Comparison of ENCODE assay signal across 11 mouse cellular contexts in the genomic region with DNA sequence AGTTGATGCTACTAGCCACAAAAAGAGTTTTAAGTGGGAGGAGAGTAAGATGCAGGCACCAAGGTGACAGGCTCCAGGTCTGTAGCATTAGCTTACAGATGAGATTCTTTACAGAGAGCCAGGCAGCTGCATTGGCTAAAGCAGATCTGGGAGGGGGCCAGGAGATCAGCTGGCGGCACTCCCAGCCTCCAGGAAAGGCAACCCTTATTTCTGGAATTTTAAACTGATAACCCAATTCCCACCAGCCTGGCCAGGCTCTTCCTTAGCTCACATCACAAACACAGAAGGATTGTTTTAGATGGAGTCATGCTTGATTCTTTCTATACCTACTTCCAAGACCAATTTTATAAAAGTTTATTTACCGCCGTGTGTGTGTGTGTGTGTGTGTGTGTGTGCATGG. TPM values are rescaled to one million over a fixed set of nuclear protein-coding genes. Genes with fewer than 3 reads are reported as not detected.
DNase-seq lines count a peak whose midpoint lies in the region; ATAC-seq and TF ChIP-seq lines count a peak whose summit lies in the region.
"Had no signal": no experiment of that assay in that cellular context is flagged by ENCODE, and none has a peak within 500 bp of the region (broad histone marks: within the 10 kb centered on the region; RNA-seq: fewer than 3 reads in every experiment).

No protein-coding gene starts in this region.

- no peaks in the 10 kb centered on the region for H3K36me3 ChIP-seq in heart, embryonic 16.5 days (ENCODE audit: control insufficient read depth, insufficient read depth)
- no peaks in the 10 kb centered on the region for H3K36me3 ChIP-seq in lung, embryonic 16.5 days (ENCODE audit: control insufficient read depth, insufficient read depth, low read length)
- no peaks in the 10 kb centered on the region for H3K36me3 ChIP-seq in hindbrain, embryonic 10.5 days
- H3K36me3 ChIP-seq: limb, embryonic 12.5 days had no signal

- peak overlapping the region; percentile 43 for H3K4me3 ChIP-seq in gastrocnemius, adult 2 months
- no peak overlapping the region for H3K4me3 ChIP-seq in heart, embryonic 16.5 days (ENCODE audit: low read length)
- H3K4me3 ChIP-seq in lung, embryonic 16.5 days (ENCODE audit: low read length) = no peak overlapping the region
- no peak overlapping the region for H3K4me3 ChIP-seq in hindbrain, embryonic 10.5 days
- H3K4me3 ChIP-seq in layer of hippocampus, adult 2 months = no peak overlapping the region
- H3K4me3 ChIP-seq: limb, embryonic 12.5 days had no signal

- intact Hi-C loops in gastrocnemius, adult 2 months (cut with DNase I) = loop anchor here (5.0 kb wide), 1 partner anchor 82 kb away; no protein-coding TSS in a partner anchor

- peak; percentile 84 for ATAC-seq in heart, embryonic 16.5 days (replicated peaks; ENCODE audit: extremely low read depth, insufficient read depth, low FRiP score)
- peak; percentile 48; the same call in 1 of the 2 replicates for ATAC-seq in lung, embryonic 16.5 days (ENCODE audit: low read depth)
- ATAC-seq: forebrain, embryonic 16.5 days; inflammation-experienced regulatory T-cells, adult 6 months had no signal

- H3K9ac ChIP-seq in heart, embryonic 16.5 days (ENCODE audit: low read length) = no peak overlapping the region
- H3K9ac ChIP-seq in lung, embryonic 16.5 days (ENCODE audit: low read length) = no peak overlapping the region
- H3K9ac ChIP-seq: limb, embryonic 12.5 days had no signal

- DNase-seq in kidney, adult 18-20 months = peak; percentile 32
- no peak for DNase-seq in kidney, adult 9 months
- peak; percentile 62 for DNase-seq in gastrocnemius, adult 2 months
- DNase-seq in thymus, postnatal 36 days = no peak
- no peak for DNase-seq in hindbrain, embryonic 10.5 days (ENCODE audit: low spot score)
- no peak for DNase-seq in layer of hippocampus, adult 2 months (ENCODE audit: low spot score in 2 of 2)

- peak overlapping the region; percentile 29 for H3K4me2 ChIP-seq in heart, embryonic 16.5 days (ENCODE audit: low read depth, low read length)
- no peak overlapping the region for H3K4me2 ChIP-seq in lung, embryonic 16.5 days (ENCODE audit: low read depth, low read length)
- H3K4me2 ChIP-seq: limb, embryonic 12.5 days had no signal

- no peak for TF ChIP-seq CTCF in gastrocnemius, adult 2 months (IDR thresholded peaks at IDR 0.05)
- no peak for TF ChIP-seq CTCF in layer of hippocampus, adult 2 months (conservative IDR thresholded peaks at IDR 0.05)

- WGBS in heart, embryonic 16.5 days = 43% methylated on average over 3 of the region's 3 CpGs
- WGBS in lung, embryonic 16.5 days = 42% methylated on average over 3 of the region's 3 CpGs
- 79% methylated on average over 3 of the region's 3 CpGs for WGBS in hindbrain, embryonic 10.5 days

- peak overlapping the region; percentile 83 for H3K27ac ChIP-seq in gastrocnemius, adult 2 months
- H3K27ac ChIP-seq in heart, embryonic 16.5 days (ENCODE audit: low read length) = peak overlapping the region; percentile 85
- H3K27ac ChIP-seq in lung, embryonic 16.5 days (ENCODE audit: low read length) = peak overlapping the region; percentile 78
- H3K27ac ChIP-seq in hindbrain, embryonic 10.5 days = no peak overlapping the region
- no peak overlapping the region for H3K27ac ChIP-seq in layer of hippocampus, adult 2 months
- H3K27ac ChIP-seq: limb, embryonic 12.5 days had no signal

- H3K4me1 ChIP-seq in heart, embryonic 16.5 days (ENCODE audit: control insufficient read depth, insufficient read depth, low read length) = peaks cover 25% of the 10 kb centered on the region
- H3K4me1 ChIP-seq in lung, embryonic 16.5 days (replicated peaks; ENCODE audit: control insufficient read depth, insufficient read depth, low read length) = peaks cover 14% of the 10 kb centered on the region
- H3K4me1 ChIP-seq in hindbrain, embryonic 10.5 days (replicated peaks) = peaks cover 9% of the 10 kb centered on the region; the same call in 1 of the 2 replicates
- H3K4me1 ChIP-seq: limb, embryonic 12.5 days had no signal

- H3K27me3 ChIP-seq in heart, embryonic 16.5 days (ENCODE audit: control insufficient read depth, insufficient read depth, low read length) = no peaks in the 10 kb centered on the region
- H3K27me3 ChIP-seq in lung, embryonic 16.5 days (ENCODE audit: control insufficient read depth, insufficient read depth, low read depth, low read length) = no peaks in the 10 kb centered on the region
- H3K27me3 ChIP-seq in hindbrain, embryonic 10.5 days (ENCODE audit: insufficient read depth, poor library complexity, severe bottlenecking) = no peaks in the 10 kb centered on the region
- H3K27me3 ChIP-seq: limb, embryonic 12.5 days had no signal

- no peaks in the 10 kb centered on the region for H3K9me3 ChIP-seq in heart, embryonic 16.5 days (replicated peaks; ENCODE audit: control insufficient read depth, low read length)
- no peaks in the 10 kb centered on the region for H3K9me3 ChIP-seq in lung, embryonic 16.5 days (ENCODE audit: control insufficient read depth, low read length)
- H3K9me3 ChIP-seq in hindbrain, embryonic 10.5 days = no peaks in the 10 kb centered on the region
- H3K9me3 ChIP-seq: limb, embryonic 12.5 days had no signal

RNA-seq across cellular contexts. Expression of a gene that starts 6.7 kb away (rescaled TPM):
- 10 to 100 TPM; 14.4 to 17.0 TPM for total RNA-seq in gastrocnemius, adult 2 months (2021)
- 39.3 and 40.2 TPM in 2 replicates for polyA plus RNA-seq in heart, embryonic 16.5 days (2015; fragmentation: Nextera tagmentation; extraction: Ambion mirVana)
- polyA plus RNA-seq in lung, embryonic 16.5 days (2015; fragmentation: Nextera tagmentation; extraction: Ambion mirVana) = 44.6 and 49.5 TPM in 2 replicates
- 8.8 TPM in 2 replicates for polyA plus RNA-seq in hindbrain, embryonic 10.5 days (2016; fragmentation: Nextera tagmentation; extraction: Ambion mirVana)
- total RNA-seq in layer of hippocampus, adult 2 months (2021) = 1 to 10 TPM; 7.6 to 9.2 TPM
- polyA plus RNA-seq: inflammation-experienced regulatory T-cells, adult 6 months had no signal

Comparison
In these comparisons a context has a peak if more than half of its experiments do, and no peak if none do; other contexts are left out.
1. DNase-seq: peak in kidney, adult 18-20 months (single experiment) and gastrocnemius, adult 2 months (single experiment); none in kidney, adult 9 months (single experiment), thymus, postnatal 36 days (0 of 2), hindbrain, embryonic 10.5 days (single experiment) and layer of hippocampus, adult 2 months (0 of 2).
2. H3K27ac ChIP-seq: peak in gastrocnemius, adult 2 months (single experiment), heart, embryonic 16.5 days (single experiment) and lung, embryonic 16.5 days (single experiment); none in hindbrain, embryonic 10.5 days (single experiment) and layer of hippocampus, adult 2 months (single experiment).